Mouse (Mus musculus) kidney, postnatal 4 days (tissue): ENCODE results near the gene A730046J19Rik.

ENCODE experiments used
- DNase-seq, 2 experiments: peaks; one replicate each; pipeline ENCODE4 v3.0.0; 2021; ENCODE audit warnings: mixed read lengths in 2 of 2

A730046J19Rik gene

GRCm38 (mm10) chrX:144153523-144153922 lies at the start of gene A730046J19Rik:
A730046J19Rik (plus strand) TSS chrX:144153695.
- DNase-seq, result no peak

- DNase-seq, result no peak
Measured at GRCm38 (mm10) chrX:144104619-144105416, 48.7 kb upstream of the A730046J19Rik start.

- no peak for DNase-seq
Measured at GRCm38 (mm10) chrX:144136281-144136680, 17.2 kb upstream of the A730046J19Rik start.

DNA sequence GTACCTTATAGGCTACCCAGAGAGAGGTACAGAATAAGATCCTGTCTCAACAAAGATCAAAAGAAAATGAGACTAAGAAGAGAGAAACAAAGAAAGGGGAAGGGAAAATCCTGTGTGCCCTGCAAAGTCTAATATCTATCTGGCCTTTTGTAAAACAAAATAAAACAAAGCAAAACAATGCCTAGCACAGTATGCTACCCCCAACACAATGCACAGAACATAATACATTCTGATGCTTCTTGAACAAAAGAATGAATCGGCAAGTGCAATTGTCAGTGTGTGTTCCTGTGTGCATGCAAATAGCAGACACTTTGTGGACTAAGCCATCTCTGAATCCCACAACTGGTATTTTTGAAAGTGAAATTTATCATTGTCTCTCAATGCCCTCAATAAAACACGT lies 3.5 kb upstream of the A730046J19Rik start:
- DNase-seq, result no peak

- no peak for DNase-seq
Measured at GRCm38 (mm10) chrX:144154111-144154510, 616 bp downstream of the A730046J19Rik start.

DNA sequence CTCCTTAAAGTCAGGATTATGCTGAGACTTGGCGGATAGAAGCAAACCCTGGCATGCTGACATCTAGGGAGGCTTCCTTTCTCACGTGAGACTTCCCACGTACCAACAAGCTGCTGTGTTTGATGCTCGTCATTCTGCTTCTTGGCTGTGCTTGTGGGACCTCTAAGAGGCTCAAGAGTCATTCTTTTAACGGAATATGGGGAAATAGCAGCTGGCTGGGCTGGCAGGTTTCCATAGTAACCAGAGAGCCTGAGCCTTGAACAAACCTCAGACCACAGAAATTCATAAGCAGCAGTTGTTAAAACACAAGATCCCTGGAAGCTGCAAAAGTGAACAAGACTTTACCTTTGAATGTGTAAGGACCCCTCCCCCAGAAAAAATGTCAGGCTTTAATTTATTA lies 9.4 kb downstream of the A730046J19Rik start:
- no peak for DNase-seq
